Mouse (Mus musculus) testis, postnatal 14 days (tissue): ENCODE results near the gene Usp25.

ENCODE experiments used
- DNase-seq: peaks from one replicate; pipeline ENCODE4 v3.0.0; 2021; ENCODE audit warnings: low spot score

Usp25 gene

DNA sequence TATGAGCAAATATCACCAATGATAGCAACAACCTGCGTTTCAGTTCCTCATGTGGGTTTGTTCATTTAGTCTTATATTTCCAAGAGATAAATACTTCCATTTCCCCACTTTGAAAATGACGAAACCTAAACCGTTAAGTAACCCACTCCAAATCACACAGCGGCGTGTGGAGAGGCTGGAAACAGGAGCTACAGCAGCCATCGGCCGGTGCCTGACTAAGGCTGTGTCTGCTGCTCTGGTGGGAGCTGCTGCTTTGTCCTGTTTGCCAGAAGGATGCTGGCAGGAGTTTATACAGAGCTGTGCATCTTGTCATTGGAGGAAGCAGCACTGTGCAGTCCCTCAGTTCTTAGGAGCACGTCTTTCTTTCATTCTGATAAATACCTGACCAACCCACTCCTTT is 21.2 kb downstream of the Usp25 start:
- no peak for DNase-seq

DNA sequence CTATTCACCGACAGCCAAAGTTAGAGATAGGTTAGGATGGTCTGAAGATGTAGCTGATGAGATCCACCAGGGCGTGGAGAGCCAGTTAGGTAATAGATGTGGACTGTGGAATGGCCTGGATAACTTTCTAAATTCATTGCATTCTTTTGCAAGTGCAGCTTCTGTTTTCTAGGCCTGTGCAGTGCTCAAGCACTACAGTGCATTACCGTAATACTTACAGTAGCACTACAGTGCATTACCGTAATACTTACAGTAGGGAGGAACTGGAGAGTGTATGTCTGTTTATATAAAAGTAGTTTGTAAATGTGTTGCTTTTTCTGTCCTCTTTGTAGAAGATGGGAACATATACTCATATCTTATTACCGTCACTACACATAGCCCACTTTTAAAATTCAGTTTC is 28.1 kb downstream of the Usp25 start:
- DNase-seq: no peak

DNA sequence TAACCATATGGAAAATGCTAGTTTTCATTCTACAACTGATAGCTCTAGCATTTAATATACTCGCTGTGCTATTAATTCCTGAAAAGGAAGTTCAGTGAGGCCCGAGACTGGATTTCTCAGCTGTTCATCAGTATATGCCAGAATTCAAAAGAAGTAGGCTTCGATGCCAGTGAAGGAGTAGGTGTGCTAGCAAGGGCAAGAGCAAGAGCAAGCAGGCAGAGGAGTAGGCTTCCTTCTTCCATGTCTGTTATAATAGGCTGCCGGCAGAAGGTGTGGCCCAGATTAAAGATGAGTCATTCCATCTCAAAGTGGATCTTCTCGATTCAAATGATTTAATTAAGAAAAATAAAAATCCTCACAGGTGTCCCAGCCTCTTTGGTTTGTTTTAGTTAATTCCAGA is 30.0 kb downstream of the Usp25 start:
- DNase-seq: no peak

DNA sequence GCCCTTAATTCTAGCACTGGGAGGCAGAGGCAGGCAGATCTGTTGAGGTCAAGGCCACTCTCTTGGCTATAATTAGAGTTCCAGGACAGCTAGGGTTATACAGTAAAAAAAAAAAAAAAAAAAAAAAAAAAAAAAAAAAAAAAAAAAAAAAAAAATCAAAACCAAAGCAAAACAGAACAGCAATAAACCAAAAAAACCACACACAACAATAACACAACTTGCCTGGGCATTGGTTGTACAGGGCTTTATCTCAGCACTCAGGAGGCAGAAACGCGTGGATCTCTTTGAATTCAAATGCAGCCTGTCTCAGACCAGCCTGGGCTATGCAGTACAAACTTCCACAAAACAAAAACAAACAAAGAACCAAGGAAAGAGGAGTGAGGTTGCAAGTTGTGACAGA is 40.7 kb downstream of the Usp25 start:
- no peak for DNase-seq

DNA sequence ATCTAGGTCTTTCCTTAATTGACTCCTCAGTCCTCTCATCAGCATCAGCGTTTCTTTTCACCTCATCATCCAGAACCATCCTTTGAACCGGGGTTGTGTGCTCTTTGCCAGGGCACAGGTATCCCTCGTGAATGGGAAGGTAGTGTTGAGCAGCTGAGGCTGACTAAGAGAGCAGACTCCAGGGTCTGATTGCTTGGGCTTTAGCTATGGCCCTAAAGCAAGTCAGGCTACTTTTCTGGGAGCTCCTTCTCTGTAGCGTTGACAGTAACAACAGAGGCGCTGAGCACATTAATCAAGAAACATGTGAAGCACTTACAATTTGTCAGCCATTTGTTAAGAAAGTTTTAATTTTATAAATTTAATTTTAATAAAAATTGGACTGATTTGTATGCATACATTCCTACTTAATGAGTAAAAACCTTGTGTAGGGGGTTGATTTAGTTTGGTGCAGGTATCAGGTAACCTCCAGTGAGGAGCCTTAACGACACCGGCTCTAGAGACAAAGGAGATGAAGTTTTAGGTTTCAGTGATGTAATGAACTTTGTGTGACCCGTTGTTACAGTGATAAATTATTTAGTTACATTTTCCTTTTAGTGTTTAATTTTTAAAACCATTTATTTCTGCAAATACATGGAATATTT is 42.1 kb downstream of the Usp25 start:
- DNase-seq: no peak

DNA sequence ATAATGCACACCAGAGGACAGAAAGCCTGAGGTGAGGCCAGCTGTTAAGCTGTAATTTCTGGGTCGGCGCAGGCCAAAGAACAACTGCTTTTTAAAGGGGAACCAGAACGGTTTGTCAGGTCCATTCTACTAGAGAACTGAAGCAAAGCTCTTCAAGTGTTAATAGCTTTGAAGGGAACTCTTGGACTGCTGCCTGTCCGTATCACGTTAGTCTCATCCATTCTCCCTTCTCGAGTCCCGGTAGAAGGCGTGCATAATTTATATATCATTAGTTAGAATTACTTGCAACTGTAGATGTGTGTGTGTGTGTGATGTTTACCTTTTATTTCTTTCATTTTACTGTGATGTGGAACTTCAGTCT is 42.6 kb downstream of the Usp25 start:
- no peak for DNase-seq

DNA sequence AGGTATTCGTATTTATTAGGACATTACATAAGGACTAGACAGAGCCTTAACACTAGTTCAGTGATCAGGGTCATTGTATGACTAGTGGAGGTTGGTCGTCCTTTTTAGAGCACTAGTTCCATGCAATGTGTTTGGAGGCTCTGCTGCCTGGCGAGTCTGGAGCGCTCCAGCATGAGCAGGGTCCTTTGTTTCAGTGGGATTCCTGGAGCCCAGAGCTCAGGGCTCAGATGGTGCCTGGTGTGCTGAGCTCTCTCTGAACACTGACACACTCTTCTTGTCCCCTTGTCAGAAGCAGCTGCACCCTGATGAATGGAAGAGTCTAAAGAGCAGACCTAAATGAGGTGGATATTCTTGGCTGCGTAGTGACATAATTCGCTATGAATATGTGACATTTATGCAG is 45.1 kb downstream of the Usp25 start:
- no peak for DNase-seq

DNA sequence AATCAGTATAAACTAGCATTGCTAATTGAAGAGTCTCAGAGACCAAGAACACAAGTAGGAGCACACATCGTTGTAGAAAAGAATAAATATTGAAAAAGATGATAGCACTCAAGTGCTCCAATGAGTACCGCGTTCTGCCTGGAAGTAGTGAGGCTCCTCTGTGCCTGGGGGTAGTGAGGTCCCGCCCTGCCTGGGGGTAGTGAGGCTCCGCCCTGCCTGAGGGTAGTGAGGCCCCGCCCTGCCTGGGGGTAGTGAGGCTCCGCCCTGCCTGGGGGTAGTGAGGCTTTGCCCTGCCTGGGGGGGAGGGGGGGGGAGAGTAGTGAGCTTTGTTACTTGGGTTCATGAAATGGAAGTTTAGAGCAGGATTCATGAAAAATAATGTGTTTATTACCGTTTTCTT is 46.7 kb downstream of the Usp25 start:
- peak; percentile 73 for DNase-seq

DNA sequence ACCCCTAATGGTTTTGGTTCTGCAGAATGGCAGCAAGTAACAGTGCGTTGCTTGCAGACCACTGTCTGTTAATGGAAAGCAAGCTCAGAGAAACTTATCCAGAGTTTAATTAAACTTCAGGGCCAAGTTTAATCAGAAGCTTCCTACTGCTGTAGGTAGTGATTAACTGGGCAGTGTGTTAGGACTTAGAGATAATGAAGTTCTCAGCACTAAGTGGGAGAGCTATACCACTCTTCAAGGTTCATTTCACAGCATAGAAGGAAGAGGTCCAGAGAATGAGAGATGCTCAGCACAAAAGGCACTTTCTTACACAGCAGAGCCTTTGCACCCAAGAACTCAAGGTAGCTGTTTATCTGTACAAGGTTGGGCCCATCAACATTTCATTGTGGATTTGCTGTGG is 50.4 kb downstream of the Usp25 start:
- no peak for DNase-seq

DNA sequence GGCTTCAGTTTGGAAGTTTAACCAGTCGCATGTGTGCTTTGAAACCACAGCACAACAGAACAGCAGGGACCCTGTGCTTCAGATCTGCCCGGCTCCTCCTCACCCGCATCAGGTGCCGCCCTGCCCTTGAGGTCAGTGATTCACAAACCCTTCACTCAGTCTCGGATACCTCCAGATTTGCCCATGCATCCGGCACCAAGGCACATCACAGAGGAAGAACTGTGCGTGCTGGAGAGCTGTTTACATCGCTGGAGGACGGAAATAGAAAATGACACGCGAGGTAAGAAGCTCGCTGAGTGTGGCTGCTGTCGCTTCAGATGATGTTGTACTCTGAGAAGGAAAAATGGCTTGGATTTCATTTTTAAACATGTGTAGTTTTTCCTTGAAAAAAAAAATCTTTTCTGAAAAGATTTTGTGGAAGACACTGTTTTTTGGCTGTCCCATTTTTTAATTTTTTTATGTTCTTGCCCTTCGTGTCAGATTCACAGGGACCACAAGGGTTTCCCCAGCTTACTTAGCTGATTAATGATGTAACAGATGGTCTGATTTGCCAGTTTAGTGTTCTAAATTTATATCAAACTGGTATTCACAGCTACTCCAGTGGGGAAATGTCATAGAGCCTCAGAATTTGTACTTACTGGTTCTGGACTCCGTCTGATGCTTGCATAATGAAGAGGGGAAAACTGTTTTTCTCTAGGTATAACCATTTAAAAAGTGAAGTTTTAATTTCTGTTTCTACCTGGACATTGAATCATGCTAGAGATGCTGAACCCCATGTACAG is 63.6 kb downstream of the Usp25 start:
- no peak for DNase-seq

DNA sequence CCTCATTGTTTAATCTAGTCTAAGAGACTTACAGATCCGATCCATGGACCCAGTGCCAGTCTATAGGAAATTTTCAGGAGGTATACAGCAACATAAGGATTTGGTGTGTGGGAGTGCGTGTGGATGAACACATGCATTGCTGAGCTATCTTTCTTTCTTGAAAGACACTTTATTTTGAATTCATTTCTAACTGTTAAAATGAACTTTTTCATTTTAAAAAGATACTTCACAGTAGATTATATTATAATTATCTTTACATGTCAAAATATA is 64.2 kb downstream of the Usp25 start:
- DNase-seq: no peak

DNA sequence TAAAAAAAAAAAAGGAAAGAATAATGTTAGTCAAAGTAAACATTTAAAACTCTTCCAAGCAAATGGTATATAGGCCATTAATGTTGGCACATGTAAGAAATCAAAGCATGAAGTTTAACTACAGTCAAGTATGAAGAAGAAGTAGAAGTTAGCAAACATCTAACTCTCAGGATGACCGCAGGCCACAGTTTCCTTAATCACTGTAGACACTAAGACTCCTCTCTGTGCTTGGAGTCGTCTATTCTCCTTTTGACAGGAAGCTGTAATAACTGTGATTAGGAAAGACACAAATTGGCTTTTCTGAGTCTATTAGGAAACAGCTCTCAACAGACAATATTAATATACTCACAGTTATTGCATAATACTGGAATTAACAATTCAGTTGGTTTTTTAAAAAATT is 70.6 kb downstream of the Usp25 start:
- DNase-seq: no peak

DNA sequence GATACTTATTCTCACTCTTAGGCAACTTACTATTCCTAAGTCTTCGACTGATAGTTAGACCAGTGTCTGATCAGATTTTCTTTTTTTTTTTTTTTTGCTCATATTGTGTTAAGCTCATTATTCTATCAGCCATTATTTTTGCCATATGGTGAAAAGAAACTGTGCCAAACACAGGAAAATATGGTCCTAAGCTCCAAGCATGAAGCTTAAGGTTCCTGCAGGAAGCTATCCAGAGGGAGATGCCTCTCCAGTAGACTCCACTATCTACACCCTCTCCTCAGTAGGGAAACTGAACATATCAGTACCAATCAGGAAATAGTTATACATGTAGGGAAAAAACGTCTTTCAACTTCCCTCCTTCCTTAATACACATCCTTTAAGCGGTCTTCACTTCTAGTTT is 76.3 kb downstream of the Usp25 start:
- DNase-seq: no peak

DNA sequence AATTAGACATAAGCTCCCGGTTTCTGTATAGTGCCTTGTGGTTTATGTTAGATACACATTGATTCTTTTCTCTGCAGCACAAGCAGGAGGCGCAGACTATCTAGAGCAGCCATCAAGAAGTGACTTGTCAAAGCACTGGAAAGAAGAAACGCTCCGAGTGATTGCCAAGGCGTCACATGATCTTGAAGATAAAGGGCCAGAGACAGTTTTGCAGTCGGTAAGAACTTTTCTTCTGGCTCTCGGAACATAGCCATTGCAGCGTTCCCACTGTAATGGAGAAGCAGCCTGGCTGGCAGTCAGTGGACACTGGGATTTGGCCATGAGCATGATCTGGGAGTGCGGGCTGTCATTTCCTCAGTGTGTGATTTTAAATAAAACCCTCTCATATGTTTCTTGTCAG is 80.0 kb downstream of the Usp25 start:
- no peak for DNase-seq

DNA sequence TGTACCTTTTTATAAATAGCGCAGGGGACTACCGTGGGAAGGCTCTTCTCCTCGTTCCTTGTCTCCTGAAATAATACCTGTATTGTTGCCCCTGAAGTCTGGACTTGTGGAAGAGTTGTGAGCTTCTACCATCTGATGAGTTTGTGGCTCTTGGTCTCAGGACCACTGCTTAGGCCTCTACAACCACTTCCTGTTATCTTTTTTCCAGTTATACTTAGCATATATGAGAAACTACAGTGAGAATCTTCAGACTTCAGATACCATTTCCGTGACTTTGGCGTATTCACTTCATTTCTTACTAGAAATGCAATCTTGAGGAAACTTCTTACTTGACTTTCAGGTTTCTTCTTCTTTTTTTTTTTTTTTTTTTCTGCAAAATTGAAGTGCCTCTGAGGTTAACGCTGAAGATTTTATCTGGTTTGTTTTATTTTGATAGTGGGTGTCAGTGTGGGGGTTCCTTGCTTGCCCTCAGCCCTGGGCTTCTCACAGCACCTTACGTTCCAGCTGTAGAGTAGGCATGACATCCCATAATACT is 81.6 kb downstream of the Usp25 start:
- DNase-seq: no peak

DNA sequence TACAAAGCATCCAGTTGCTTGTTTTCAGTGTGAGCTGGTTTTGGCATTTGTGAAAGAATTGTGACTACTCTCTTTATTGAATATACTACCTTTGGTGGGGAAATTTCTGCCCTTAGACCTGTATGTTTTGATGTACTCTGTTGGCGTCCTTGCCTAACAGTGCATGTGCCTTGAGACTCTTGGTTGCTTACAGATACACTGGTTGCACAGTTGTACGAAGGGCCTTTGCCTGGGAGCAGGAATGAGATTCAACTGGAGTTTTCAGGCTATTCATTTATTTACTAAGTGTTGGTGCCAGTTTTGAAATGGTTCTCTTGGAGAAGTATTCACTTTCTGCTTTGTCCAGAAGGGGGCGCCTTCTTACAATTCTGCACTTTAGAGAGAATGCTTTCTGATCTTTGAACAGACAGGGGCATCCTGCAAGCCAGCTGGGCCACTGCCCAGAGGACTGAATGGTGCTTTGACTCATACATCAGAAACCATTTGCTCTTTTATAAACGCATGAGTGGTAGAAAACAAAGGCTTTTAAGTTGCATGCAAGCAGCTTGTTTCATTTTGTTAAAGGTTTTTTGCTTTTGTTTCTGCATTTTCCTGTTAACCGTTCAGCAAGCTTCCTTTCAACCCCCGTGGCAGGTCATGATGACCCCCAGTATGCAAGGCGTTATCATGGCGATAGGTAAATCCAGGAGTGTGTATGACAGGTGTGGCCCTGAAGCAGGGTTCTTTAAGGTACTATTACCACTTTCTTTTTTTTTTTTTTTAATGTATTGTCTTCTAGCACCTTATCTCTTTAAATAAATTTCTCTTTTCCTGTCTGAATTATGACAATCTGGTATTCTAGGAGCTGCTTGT is 85.7 kb downstream of the Usp25 start:
- DNase-seq: peak; percentile 50

DNA sequence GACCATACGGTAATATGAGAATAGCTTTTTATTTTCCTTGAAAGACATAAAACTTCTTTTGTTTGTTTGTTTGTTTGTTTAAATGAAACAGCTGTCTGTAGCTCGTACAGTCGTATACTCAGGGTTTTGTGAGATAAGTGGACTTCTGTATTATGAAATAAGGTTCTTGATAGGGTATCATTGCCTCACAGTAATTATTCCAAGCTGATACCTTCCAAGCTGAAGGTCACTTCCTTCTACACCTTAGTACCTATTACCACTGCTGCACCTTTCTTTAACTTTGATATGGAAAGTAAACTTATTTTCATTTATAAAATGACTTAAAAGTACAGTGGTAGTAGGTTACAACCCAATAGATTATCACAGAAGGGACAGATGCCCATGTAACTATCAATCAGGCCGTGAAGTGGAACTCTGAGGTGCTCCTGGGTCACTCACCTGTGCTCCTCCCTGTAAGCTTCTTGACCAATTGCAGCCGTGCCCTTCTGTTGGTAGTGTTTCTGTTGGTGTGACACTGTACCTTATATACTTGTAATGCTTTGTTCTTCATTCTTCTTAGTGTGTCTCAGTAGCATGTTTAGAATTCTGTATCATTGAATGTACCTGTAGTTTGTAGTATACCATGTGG is 90.2 kb downstream of the Usp25 start:
- no peak for DNase-seq

DNA sequence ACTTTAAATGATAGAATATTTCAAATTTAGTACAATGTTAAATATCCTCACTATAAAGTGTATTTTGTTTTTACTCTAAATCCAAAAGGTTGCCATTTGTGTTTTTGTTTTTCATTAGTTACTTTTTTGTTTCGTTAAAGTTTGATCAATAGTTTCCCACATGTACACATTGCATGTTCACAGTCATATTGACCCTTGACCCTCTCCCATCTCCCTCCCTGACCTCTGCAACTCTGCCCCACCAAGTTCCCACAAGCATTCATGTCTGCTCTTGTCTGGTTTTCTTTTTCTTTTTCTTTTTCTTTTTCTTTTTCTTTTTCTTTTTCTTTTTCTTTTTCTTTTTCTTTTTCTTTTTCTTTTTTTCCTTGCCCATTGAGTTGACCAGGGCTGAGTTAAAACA is 97.8 kb downstream of the Usp25 start:
- DNase-seq: no peak

DNA sequence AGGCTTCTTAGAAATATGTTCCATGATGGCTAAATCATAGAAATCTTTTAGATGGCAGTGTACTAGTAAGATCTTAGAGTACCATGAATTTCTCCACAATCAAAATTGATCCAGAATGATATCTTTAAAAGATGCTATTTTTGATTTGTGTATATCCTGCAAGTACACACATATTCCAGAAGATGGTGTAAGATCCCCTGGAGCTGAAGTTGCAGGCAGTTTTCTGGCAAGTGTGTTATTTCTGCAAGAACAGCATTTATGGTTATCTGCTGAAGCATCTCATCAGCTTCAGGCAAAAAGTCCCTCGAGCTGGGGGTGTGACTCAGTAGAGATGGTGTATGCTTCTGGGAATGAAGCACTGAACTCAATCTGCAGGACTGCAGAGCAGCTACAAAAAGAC is 112.4 kb downstream of the Usp25 start:
- no peak for DNase-seq

DNA sequence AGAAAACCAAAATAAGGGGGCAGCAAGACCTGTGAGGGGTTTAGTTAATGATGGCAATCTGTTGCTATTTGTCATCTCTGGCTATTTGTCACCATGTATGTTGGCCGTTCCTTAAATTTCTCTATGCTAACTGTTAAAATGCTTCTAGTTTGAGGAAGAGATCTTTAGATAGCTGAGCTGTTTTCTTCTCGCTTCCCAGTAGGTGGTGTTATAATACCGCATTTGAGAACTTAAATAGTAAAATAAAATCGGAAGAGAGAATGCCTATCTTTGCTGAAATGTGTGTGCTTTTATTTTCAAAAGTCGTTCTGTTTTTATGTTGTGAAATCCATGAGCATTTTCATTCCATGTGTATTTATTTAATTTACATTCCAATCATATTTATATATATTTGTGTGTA is 115.2 kb downstream of the Usp25 start:
- DNase-seq: no peak

DNA sequence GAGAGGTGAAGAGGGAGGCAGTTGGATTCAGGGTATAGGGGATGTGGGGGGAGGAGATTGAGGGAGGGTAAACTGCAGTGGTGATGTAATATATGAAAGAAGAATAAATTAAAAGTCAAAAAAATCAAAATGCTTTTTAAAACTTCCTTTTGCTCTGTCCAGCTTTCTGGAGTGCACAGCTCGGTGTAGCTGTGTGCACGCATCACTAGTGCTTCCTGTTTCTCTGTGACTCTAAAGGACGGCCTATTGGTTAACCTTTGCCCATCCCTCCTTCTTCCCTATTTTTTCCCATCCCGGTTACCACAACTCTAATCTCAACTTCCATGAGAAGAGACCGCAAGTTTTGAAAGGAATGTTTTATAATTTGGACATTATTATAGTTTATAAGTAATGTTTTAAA is 119.5 kb downstream of the Usp25 start:
- DNase-seq: no peak

DNA sequence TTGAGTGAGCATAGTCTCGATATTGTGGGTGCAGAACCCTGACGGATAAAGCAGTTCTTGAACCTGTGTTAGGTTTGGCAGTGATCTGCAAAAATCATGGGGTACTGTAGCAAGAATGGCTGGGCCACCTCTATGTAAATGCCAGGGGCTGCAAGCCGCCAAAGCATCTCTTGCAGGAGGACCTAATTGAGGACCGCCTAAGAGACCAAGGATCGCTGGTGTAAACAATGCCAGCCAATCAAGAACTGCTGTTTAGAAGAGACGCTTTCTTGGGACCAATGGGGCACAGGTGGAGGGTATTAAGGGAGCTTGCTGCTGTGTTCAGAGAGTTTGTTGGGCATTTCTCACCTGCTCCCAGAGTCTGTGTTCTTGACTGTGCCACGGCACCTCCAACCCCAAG is 127.1 kb downstream of the Usp25 start:
- no peak for DNase-seq

DNA sequence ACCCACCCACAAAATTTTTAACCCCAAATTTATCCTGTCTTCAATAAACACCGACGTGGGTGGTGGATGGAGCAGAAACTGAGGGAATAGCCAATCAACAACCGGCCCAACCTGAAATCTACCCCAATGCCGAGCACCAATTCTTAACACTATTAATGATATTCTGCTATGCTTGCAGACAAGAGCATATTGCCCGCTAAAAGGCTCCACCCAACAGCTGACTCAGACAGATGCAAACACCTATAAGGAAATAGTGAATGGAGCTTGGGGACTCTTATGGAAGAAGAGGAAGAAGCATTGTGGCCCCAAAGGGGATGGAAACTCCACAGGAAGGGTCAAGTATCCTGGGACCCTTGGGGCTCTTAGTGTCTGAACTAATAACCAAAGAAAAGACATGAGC is 133.3 kb downstream of the Usp25 start:
- DNase-seq: no peak
